Mouse (Mus musculus): ENCODE results near the gene Chrne. TPM values are rescaled to one million over a fixed set of nuclear protein-coding genes. Genes with fewer than 3 reads are reported as not detected.

Gene Chrne
- polyA plus RNA-seq, 1 experiment from 2014 or later, result not detected

- Histone ChIP-seq H3K4me2 (ENCODE audit: low read depth, severe bottlenecking) (no peak overlapping the region), H3K27ac (replicated peaks; ENCODE audit: low read depth, low read length) (no peak overlapping the region), H3K4me3 (ENCODE audit: low read depth, low read length) (no peak overlapping the region), H3K27me3 (ENCODE audit: control insufficient read depth, insufficient read depth, low read length) (no peaks in the 10 kb centered on the region), H3K4me1 (ENCODE audit: control insufficient read depth, insufficient read depth, low read length) (no peaks in the 10 kb centered on the region), H3K9ac (ENCODE audit: low read length) (no peak overlapping the region), H3K36me3 (ENCODE audit: control insufficient read depth, insufficient read depth, low read length) (peaks cover 9% of the 10 kb centered on the region), H3K9me3 (ENCODE audit: control insufficient read depth, low read length) (no peaks in the 10 kb centered on the region)
- no peak for ATAC-seq (ENCODE audit: insufficient number of reproducible peaks, low FRiP score, low TSS enrichment, low read depth)
- 90% methylated on average over 8 of the region's 8 CpGs for whole genome bisulfite sequencing
- no peak for DNase-seq (ENCODE audit: low spot score)
These were observed 21.0 kb upstream of the Chrne start for GRCm38 (mm10) chr11:70639976-70640375.

GRCm38 (mm10) chr11:70638714-70639278 lies 19.8 kb upstream of the Chrne start, which contains the start of gene Gp1ba:
Gene Gp1ba, plus strand, starts transcription at chr11:70639122.
- H3K9ac ChIP-seq (ENCODE audit: low read length), result no peak within 1 kb of the TSS
- no peaks in the 10 kb centered on the region for H3K27me3 ChIP-seq (ENCODE audit: control insufficient read depth, insufficient read depth, low read length)
- DNase-seq (ENCODE audit: low spot score), result no peak
- H3K27ac ChIP-seq (replicated peaks; ENCODE audit: low read depth, low read length), result no peak within 1 kb of the TSS
- H3K9me3 ChIP-seq (ENCODE audit: control insufficient read depth, low read length), result no peaks in the 10 kb centered on the region
- H3K4me3 ChIP-seq (ENCODE audit: low read depth, low read length), result no peak within 1 kb of the TSS
- no peaks in the 10 kb centered on the region for H3K4me1 ChIP-seq (ENCODE audit: control insufficient read depth, insufficient read depth, low read length)
- H3K4me2 ChIP-seq (ENCODE audit: low read depth, severe bottlenecking), result no peak within 1 kb of the TSS
- WGBS, result 47% methylated on average over 5 of the region's 5 CpGs
- no peaks in the 10 kb centered on the region for H3K36me3 ChIP-seq (ENCODE audit: control insufficient read depth, insufficient read depth, low read length)
- no peak for ATAC-seq (ENCODE audit: insufficient number of reproducible peaks, low FRiP score, low TSS enrichment, low read depth)

- DNase-seq (ENCODE audit: low spot score), result no peak
- H3K9me3 ChIP-seq (ENCODE audit: control insufficient read depth, low read length), result no peaks in the 10 kb centered on the region
- H3K4me3 ChIP-seq (ENCODE audit: low read depth, low read length), result no peak overlapping the region
- H3K9ac ChIP-seq (ENCODE audit: low read length), result no peak overlapping the region
- no peak overlapping the region for H3K4me2 ChIP-seq (ENCODE audit: low read depth, severe bottlenecking)
- no peak overlapping the region for H3K27ac ChIP-seq (replicated peaks; ENCODE audit: low read depth, low read length)
- H3K4me1 ChIP-seq (ENCODE audit: control insufficient read depth, insufficient read depth, low read length), result no peaks in the 10 kb centered on the region
- no peak for ATAC-seq (ENCODE audit: insufficient number of reproducible peaks, low FRiP score, low TSS enrichment, low read depth)
- no peaks in the 10 kb centered on the region for H3K36me3 ChIP-seq (ENCODE audit: control insufficient read depth, insufficient read depth, low read length)
- no peaks in the 10 kb centered on the region for H3K27me3 ChIP-seq (ENCODE audit: control insufficient read depth, insufficient read depth, low read length)
- WGBS, result 89% methylated on average over 1 of the region's 1 CpGs
These were observed 19.3 kb upstream of the Chrne start for GRCm38 (mm10) chr11:70638293-70638692.

- Histone ChIP-seq H3K36me3 (ENCODE audit: control insufficient read depth, insufficient read depth, low read length) (no peaks in the 10 kb centered on the region), H3K27me3 (ENCODE audit: control insufficient read depth, insufficient read depth, low read length) (no peaks in the 10 kb centered on the region), H3K9ac (ENCODE audit: low read length) (no peak overlapping the region), H3K4me2 (ENCODE audit: low read depth, severe bottlenecking) (no peak overlapping the region), H3K9me3 (ENCODE audit: control insufficient read depth, low read length) (no peaks in the 10 kb centered on the region), H3K4me1 (ENCODE audit: control insufficient read depth, insufficient read depth, low read length) (no peaks in the 10 kb centered on the region), H3K27ac (replicated peaks; ENCODE audit: low read depth, low read length) (no peak overlapping the region), H3K4me3 (ENCODE audit: low read depth, low read length) (no peak overlapping the region)
- DNase-seq (ENCODE audit: low spot score), result no peak
- WGBS, result 79% methylated on average over 1 of the region's 1 CpGs
- ATAC-seq (ENCODE audit: insufficient number of reproducible peaks, low FRiP score, low TSS enrichment, low read depth), result no peak
These were observed 18.7 kb upstream of the Chrne start for GRCm38 (mm10) chr11:70637764-70638163.

- no peak overlapping the region for H3K9ac ChIP-seq (ENCODE audit: low read length)
- no peaks in the 10 kb centered on the region for H3K36me3 ChIP-seq (ENCODE audit: control insufficient read depth, insufficient read depth, low read length)
- H3K4me3 ChIP-seq (ENCODE audit: low read depth, low read length), result no peak overlapping the region
- WGBS, result 85% methylated on average over 4 of the region's 4 CpGs
- no peaks in the 10 kb centered on the region for H3K4me1 ChIP-seq (ENCODE audit: control insufficient read depth, insufficient read depth, low read length)
- ATAC-seq (ENCODE audit: insufficient number of reproducible peaks, low FRiP score, low TSS enrichment, low read depth) (no peak), DNase-seq (ENCODE audit: low spot score) (no peak)
- no peaks in the 10 kb centered on the region for H3K9me3 ChIP-seq (ENCODE audit: control insufficient read depth, low read length)
- no peak overlapping the region for H3K27ac ChIP-seq (replicated peaks; ENCODE audit: low read depth, low read length)
- H3K27me3 ChIP-seq (ENCODE audit: control insufficient read depth, insufficient read depth, low read length), result no peaks in the 10 kb centered on the region
- no peak overlapping the region for H3K4me2 ChIP-seq (ENCODE audit: low read depth, severe bottlenecking)
These were observed 16.6 kb upstream of the Chrne start for GRCm38 (mm10) chr11:70635601-70636000.

- Histone ChIP-seq H3K4me3 (ENCODE audit: low read depth, low read length) (no peak overlapping the region), H3K9me3 (ENCODE audit: control insufficient read depth, low read length) (no peaks in the 10 kb centered on the region), H3K9ac (ENCODE audit: low read length) (no peak overlapping the region), H3K4me1 (ENCODE audit: control insufficient read depth, insufficient read depth, low read length) (no peaks in the 10 kb centered on the region), H3K4me2 (ENCODE audit: low read depth, severe bottlenecking) (no peak overlapping the region), H3K36me3 (ENCODE audit: control insufficient read depth, insufficient read depth, low read length) (no peaks in the 10 kb centered on the region), H3K27me3 (ENCODE audit: control insufficient read depth, insufficient read depth, low read length) (no peaks in the 10 kb centered on the region), H3K27ac (replicated peaks; ENCODE audit: low read depth, low read length) (no peak overlapping the region)
- no peak for ATAC-seq (ENCODE audit: insufficient number of reproducible peaks, low FRiP score, low TSS enrichment, low read depth)
- DNase-seq (ENCODE audit: low spot score), result no peak
- 69% methylated on average over 7 of the region's 7 CpGs for WGBS
These were observed 11.1 kb upstream of the Chrne start for GRCm38 (mm10) chr11:70630129-70630528.

GRCm38 (mm10) chr11:70629557-70629956 lies 10.5 kb upstream of the Chrne start:
- no peak for ATAC-seq (ENCODE audit: insufficient number of reproducible peaks, low FRiP score, low TSS enrichment, low read depth)
- no peak overlapping the region for H3K27ac ChIP-seq (replicated peaks; ENCODE audit: low read depth, low read length)
- H3K9me3 ChIP-seq (ENCODE audit: control insufficient read depth, low read length), result no peaks in the 10 kb centered on the region
- H3K9ac ChIP-seq (ENCODE audit: low read length), result no peak overlapping the region
- DNase-seq (ENCODE audit: low spot score), result no peak
- whole genome bisulfite sequencing, result 54% methylated on average over 5 of the region's 5 CpGs
- H3K27me3 ChIP-seq (ENCODE audit: control insufficient read depth, insufficient read depth, low read length), result no peaks in the 10 kb centered on the region
- H3K4me1 ChIP-seq (ENCODE audit: control insufficient read depth, insufficient read depth, low read length), result no peaks in the 10 kb centered on the region
- no peak overlapping the region for H3K4me3 ChIP-seq (ENCODE audit: low read depth, low read length)
- H3K36me3 ChIP-seq (ENCODE audit: control insufficient read depth, insufficient read depth, low read length), result no peaks in the 10 kb centered on the region
- H3K4me2 ChIP-seq (ENCODE audit: low read depth, severe bottlenecking), result no peak overlapping the region

GRCm38 (mm10) chr11:70628431-70628830 lies 9.4 kb upstream of the Chrne start:
- Histone ChIP-seq H3K4me2 (ENCODE audit: low read depth, severe bottlenecking) (no peak overlapping the region), H3K9me3 (ENCODE audit: control insufficient read depth, low read length) (no peaks in the 10 kb centered on the region), H3K27ac (replicated peaks; ENCODE audit: low read depth, low read length) (no peak overlapping the region), H3K4me1 (ENCODE audit: control insufficient read depth, insufficient read depth, low read length) (no peaks in the 10 kb centered on the region), H3K9ac (ENCODE audit: low read length) (no peak overlapping the region), H3K4me3 (ENCODE audit: low read depth, low read length) (no peak overlapping the region), H3K27me3 (ENCODE audit: control insufficient read depth, insufficient read depth, low read length) (no peaks in the 10 kb centered on the region), H3K36me3 (ENCODE audit: control insufficient read depth, insufficient read depth, low read length) (no peaks in the 10 kb centered on the region)
- ATAC-seq (ENCODE audit: insufficient number of reproducible peaks, low FRiP score, low TSS enrichment, low read depth) (no peak), DNase-seq (ENCODE audit: low spot score) (no peak)
- 73% methylated on average over 2 of the region's 2 CpGs for WGBS

GRCm38 (mm10) chr11:70626877-70627276 lies 7.9 kb upstream of the Chrne start:
- Histone ChIP-seq H3K9ac (ENCODE audit: low read length) (no peak overlapping the region), H3K4me1 (ENCODE audit: control insufficient read depth, insufficient read depth, low read length) (no peaks in the 10 kb centered on the region), H3K27me3 (ENCODE audit: control insufficient read depth, insufficient read depth, low read length) (no peaks in the 10 kb centered on the region), H3K4me3 (ENCODE audit: low read depth, low read length) (no peak overlapping the region), H3K4me2 (ENCODE audit: low read depth, severe bottlenecking) (no peak overlapping the region), H3K36me3 (ENCODE audit: control insufficient read depth, insufficient read depth, low read length) (no peaks in the 10 kb centered on the region), H3K27ac (replicated peaks; ENCODE audit: low read depth, low read length) (no peak overlapping the region), H3K9me3 (ENCODE audit: control insufficient read depth, low read length) (no peaks in the 10 kb centered on the region)
- DNase-seq (ENCODE audit: low spot score) (no peak), ATAC-seq (ENCODE audit: insufficient number of reproducible peaks, low FRiP score, low TSS enrichment, low read depth) (no peak)
- 73% methylated on average over 4 of the region's 4 CpGs for WGBS

All from limb, embryonic 11.5 days (tissue).